Mouse (Mus musculus) cortical plate, adult 2 months (tissue): ENCODE results near the gene Mlh1.

Experiments used
- CTCF ChIP-seq: fragments of 200-500 bp; IDR thresholded peaks from 2 replicates; pipeline ENCODE4 v1.5.1; 2011; ENCODE audit warnings: mild to moderate bottlenecking, control low read depth, low read length; ENCODE audit not compliant: insufficient read depth; ENCODE audit errors: extremely low read depth
- POLR2A ChIP-seq: fragments of 200-500 bp; IDR thresholded peaks from 2 replicates; pipeline ENCODE4 v1.6.1; 2011; ENCODE audit warnings: mild to moderate bottlenecking, low read length, control low read depth; ENCODE audit not compliant: insufficient read depth; ENCODE audit errors: extremely low read depth

DNA sequence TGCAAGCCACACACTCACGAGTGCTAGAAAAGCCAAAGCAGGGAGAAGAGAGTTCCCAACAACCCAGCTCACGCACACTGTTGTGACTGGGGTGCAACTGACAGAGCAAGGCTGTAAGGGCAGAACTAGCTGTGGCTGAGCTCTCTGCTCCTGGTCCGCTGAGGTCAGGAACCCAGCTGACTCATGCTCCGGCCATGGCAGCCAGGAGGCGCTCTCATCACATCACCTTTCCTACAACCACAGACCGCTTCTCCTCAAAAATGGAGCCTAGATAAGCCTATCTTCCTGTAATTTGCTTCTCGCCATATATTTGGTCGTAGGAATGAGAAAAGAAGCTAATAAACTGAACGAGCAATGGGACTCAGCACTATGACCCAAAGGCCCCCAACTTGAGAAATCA, 36.9 kb downstream of the Mlh1 start:
- TF ChIP-seq CTCF (no peak), POLR2A (no peak)
